Mouse (Mus musculus) thymus, postnatal 36 days (tissue): ENCODE data around the gene Eif2s3y.

Experiments
- DNase-seq, 2 experiments: peaks; one replicate each; pipeline ENCODE4 v3.0.0; 2022; ENCODE audit warnings: mixed read lengths in 2 of 2

Gene Eif2s3y

GRCm38 (mm10) chrY:1009882-1010751, at the start of gene Eif2s3y:
Gene Eif2s3y (plus strand): TSS chrY:1010543.
- peak in 1 of 2 experiments; percentile 66 for DNase-seq
